Mouse (Mus musculus) MEL (cell line): Measurements from ENCODE around the gene Emilin3.

Source experiments
- CHD2 ChIP-seq: IDR thresholded peaks from 2 replicates; pipeline ENCODE4 v1.6.1; 2011; ENCODE audit warnings: low read length, improper control_type of control experiment
- CTCF ChIP-seq, 3 experiments: IDR thresholded peaks in 2 of 3; conservative IDR thresholded peaks in 1 of 3; 2 replicates each; pipeline ENCODE4 v1.5.1; 2011 to 2012; ENCODE audit warnings: low read length in 3 of 3, low read depth in 2 of 3, mild to moderate bottlenecking in 2 of 3, improper control_type of control experiment in 1 of 3, inconsistent platforms in 1 of 3, mixed read lengths in 1 of 3, moderate library complexity in 1 of 3; ENCODE audit not compliant: control insufficient read depth in 1 of 3, insufficient read depth in 1 of 3, poor library complexity in 1 of 3, severe bottlenecking in 1 of 3
- ELF1 ChIP-seq: IDR thresholded peaks from 2 replicates; pipeline ENCODE4 v1.6.1; 2014; ENCODE audit warnings: low read depth, mild to moderate bottlenecking, inconsistent platforms, low read length, improper control_type of control experiment, moderate library complexity
- EP300 ChIP-seq, 2 experiments: IDR thresholded peaks; 2 replicates each; pipeline ENCODE4 v1.6.1; 2011; ENCODE audit warnings: improper control_type of control experiment in 2 of 2, low read length in 2 of 2, low read depth in 1 of 2, mild to moderate bottlenecking in 1 of 2
- HCFC1 ChIP-seq: IDR thresholded peaks from 2 replicates; pipeline ENCODE4 v1.6.1; 2012; ENCODE audit warnings: low read depth, mild to moderate bottlenecking, inconsistent platforms, low read length, improper control_type of control experiment, moderate library complexity
- KAT2A ChIP-seq: conservative IDR thresholded peaks from 2 replicates; pipeline ENCODE4 v1.6.1; 2012; ENCODE audit warnings: low read depth, low read length, improper control_type of control experiment, inconsistent platforms
- MYC ChIP-seq: IDR thresholded peaks from 2 replicates; pipeline ENCODE4 v1.6.1; 2011; ENCODE audit warnings: low read depth, mild to moderate bottlenecking, low read length, improper control_type of control experiment, moderate library complexity
- POLR2AphosphoS2 ChIP-seq: IDR thresholded peaks from 2 replicates; pipeline ENCODE4 v1.6.1; 2011; ENCODE audit warnings: low read length, improper control_type of control experiment
- TAL1 ChIP-seq: IDR thresholded peaks from 2 replicates; pipeline ENCODE4 v1.6.1; 2012; ENCODE audit warnings: mild to moderate bottlenecking, inconsistent platforms, low read length, moderate library complexity, mixed read lengths
- TCF12 ChIP-seq: IDR thresholded peaks from 2 replicates; pipeline ENCODE4 v1.6.1; 2014; ENCODE audit warnings: low read depth, mild to moderate bottlenecking, inconsistent platforms, low read length, improper control_type of control experiment, moderate library complexity
- ZKSCAN1 ChIP-seq: IDR thresholded peaks from 2 replicates; pipeline ENCODE4 v1.6.1; 2012; ENCODE audit warnings: low read depth, mild to moderate bottlenecking, inconsistent platforms, low read length, improper control_type of control experiment, moderate library complexity

DNA sequence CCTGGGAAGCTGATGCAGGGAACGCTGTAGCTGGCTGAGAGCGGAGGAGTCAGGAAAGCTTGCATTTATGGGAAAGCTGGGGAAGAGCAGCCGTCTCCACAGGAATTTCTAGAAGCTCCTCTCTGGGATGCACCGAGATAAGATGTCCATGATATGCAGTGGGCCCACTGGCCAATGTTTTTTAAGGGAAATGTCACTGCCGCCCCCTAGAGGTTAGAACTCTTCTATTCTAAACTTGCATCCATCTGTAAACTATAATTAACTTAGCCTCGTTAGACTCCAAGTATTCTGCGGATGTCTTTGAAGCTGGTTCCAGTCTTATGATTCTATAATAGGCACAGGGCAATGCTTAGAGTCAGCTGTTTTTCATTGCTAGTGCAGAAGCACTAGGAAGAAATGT is 43.2 kb upstream of the Emilin3 start:
- no peak for TF ChIP-seq ELF1
- peak; percentile 20 to 48 (median 36); a peak in 4 of 6 replicates for TF ChIP-seq CTCF (IDR thresholded peaks at IDR 0.05 in 2 of 3, conservative IDR thresholded peaks at IDR 0.05 in 1 of 3; ENCODE audit: control insufficient read depth in 1 of 3, insufficient read depth in 1 of 3, low read depth in 2 of 3, low read length in 3 of 3, poor library complexity in 1 of 3, severe bottlenecking in 1 of 3)
- TF ChIP-seq HCFC1: no peak
- no peak for TF ChIP-seq CHD2
- TF ChIP-seq POLR2AphosphoS2: no peak
- TF ChIP-seq MYC: no peak
- TF ChIP-seq TCF12: no peak
- TF ChIP-seq KAT2A: no peak
- no peak for TF ChIP-seq TAL1
- no peak for TF ChIP-seq EP300 (IDR thresholded peaks at IDR 0.05; ENCODE audit: low read depth in 1 of 2, low read length in 2 of 2)
- TF ChIP-seq ZKSCAN1: no peak
